Mouse (Mus musculus): ENCODE measurements around the gene Srgap1.

Srgap1 gene

DNA sequence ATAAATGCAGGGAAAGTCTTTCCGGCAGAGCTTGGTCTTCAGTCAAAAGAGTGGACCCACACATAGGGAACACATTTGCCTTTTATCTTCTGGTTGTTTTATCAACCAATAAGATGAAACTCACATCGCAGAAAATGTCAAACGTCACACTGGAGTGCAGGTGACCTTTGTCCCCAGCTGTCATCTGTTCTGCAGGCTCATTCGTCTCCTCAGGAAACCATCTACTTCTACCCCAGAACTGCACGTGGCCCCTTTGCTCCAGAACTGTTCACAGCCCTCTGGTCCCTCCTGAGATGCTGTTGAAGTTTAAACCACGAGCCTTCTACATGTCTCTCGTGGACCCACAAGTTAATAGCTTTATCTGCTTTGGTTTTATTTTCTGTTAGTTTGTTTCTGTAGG is 168.3 kb downstream of the Srgap1 start:
- DNase-seq (ENCODE audit: low spot score): no peak

DNA sequence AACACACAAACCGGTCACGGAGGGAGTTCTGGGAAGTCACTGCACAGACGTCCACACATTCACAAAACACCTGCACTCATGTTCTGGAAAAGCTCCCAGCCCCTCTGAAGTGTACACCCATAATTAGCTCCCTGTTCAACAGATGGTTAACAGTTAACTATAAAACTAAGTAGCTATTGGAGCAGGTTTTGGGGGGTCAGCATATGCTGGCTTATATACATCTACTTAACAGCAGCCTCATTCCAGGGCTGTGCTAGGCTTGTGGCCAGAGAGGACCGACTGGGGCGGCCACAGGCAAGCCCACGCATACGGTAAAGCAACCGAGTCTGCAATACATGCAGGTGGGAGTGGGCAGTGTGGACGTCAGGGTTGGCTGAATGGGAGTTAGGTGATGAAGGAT is 169.2 kb downstream of the Srgap1 start:
- no peak for DNase-seq (ENCODE audit: low spot score)

DNA sequence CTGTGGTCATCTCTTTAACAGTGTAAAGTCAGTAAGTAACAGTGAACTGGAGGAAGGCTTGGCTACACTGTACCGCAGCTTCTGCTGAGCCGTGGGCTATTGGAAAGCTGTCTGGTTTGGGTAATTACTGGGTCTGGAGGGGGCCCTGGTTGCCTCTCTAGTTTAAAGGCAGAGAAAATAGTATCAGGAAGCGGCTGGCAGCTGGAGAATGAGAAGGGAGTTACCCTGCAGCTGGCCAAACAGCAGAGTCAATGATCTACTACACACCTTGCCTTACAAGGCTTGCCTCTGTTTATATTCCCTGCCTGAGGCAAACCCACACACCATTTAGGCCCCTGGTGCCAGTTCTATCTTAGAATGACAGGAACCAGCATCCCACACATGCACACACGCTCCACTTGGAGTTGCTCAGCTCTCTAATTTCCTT is 174.0 kb downstream of the Srgap1 start:
- DNase-seq (ENCODE audit: low spot score): peak; percentile 35

DNA sequence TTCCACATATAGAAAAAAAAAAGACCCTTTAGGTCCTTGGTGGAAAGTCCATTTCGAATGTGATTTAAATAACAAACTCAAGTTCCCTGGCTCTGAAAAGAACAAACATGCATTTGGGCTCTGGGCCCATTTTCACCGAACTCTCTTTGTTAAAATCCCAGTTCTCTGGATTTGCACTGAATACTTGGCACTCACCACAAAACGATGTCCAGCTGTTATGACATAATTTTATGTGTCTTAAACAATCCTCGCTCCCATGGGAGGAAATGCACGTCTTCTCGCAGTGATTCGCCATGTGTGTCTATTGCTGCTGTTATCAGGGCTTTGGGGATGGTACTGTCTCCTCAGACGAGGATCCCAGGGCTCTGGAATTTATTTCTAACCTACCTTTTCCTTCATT is 177.2 kb downstream of the Srgap1 start:
- no peak for DNase-seq (ENCODE audit: low spot score)

DNA sequence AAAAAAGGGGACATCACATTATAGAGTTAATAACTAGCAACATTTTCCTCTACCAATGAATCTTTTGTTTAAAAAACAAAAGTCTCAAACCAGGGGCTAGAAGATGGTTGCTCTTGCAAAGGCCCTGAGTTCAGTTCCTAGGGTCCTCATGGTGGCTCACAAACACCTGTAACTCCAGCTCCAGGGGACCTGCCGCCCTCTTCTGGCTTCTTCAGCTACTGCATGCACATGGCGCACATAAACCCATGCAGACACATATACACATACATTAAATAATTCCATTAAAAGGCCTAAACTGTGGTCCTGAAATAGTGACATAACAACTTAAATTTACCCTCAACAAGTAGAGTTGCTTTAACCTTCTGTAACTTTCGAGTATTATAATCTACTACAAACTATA is 178.9 kb downstream of the Srgap1 start:
- no peak for DNase-seq (ENCODE audit: low spot score)

DNA sequence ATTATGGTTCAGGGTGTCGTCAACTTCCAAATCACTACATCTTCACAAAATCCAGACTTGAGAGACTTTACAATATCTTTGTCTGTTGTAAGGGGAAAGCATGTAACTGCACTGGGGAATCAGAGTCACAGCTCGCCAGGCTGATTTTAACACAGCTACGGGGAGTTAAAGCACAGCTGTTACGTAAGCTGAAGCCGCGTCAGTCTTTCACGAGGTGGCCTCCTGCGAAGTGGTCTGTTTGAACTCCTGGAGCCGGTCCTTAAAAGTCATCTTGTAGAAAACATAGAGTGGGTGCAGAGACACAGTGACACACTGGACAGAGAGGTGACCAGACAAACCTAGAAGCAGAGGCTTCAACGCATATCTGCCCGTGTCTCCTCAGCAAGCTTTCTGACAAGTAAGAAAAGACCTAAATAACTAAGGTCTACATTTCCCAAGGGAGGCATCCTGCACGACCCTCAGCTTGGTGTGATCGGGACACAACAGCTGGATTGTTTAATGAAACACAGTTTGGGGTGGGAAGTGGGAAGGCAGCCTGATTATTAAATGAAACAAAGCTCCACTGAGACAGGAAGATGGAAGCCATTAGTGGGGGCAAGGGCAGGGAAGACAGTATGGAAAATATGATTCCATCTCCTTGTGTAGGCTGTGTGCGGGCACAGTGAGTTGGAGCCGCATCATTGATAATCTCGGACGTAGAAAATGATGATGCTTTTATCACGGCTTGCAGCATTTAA is 181.4 kb downstream of the Srgap1 start:
- DNase-seq (ENCODE audit: low spot score): no peak

DNA sequence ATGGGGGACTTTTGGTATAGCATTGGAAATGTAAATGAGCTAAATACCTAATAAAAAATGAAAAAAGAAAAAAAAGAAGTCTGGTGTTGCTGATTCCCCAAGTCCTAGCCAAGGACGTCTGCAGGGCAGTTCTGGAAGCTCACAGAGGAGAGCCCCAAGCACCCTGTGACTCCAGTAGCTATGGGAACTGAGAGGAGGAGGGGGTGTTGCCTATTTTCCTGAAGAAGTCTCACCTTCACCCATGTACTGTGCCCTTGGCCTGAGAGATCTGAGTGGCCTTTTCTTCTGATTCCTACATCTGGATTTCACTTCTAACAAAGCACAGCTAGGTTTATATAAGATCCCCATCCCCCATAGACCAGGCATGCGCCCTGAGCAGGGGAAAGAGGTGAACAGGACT is 186.2 kb downstream of the Srgap1 start:
- DNase-seq (ENCODE audit: low spot score): no peak

DNA sequence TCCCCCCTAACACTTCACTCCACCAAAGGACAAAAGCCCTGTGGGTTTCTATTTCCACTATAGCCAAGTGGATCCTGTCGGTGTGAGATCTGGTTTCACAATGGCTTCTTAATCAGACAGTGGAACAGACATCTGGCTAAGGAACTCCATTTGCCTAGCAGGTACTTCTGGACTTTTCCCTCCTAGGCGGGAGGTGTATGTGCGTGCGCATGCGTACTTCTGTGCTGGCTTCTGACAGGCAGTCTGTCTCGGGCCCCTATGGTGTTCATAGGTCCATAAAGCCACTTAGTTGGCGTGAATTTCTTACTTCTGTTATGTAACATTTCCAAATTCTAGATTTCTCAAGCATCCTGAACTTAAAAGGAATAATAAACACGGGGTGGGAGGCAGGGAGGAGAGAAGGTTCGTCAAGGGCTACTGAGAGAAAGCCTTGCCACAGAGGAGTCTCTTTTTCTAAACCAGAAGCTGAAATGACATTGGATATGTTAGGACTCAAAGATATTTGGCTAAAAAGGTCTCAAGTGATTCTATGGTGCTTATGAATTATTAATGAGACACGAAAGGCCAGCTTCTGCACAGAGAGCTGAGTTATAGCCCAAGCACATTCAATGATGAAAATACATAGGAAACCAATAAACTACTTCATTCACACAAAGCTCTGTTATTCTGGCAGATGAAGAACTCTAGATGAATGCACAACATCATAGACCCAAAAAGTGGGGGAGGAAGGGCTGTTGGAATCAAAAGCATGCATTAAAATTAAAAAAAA is 187.1 kb downstream of the Srgap1 start:
- DNase-seq (ENCODE audit: low spot score): no peak

DNA sequence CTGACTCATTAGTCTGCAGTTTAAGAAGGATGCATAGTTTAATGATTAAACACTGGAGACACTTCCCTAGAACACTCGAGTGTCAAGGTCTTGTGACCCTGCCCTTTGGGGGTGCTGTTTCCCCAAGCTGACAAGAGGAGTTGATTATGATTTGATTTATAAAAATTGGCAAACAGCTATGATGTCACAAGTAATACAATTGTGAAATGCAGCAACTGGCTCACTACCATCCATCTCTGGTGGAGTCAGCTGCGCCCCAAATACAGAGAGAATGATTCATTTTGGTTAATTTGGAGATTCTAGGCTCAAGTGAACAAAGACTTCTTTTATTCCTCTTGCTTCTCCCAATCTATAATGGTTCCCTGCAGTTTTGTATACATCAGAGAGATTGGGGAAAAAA is 188.2 kb downstream of the Srgap1 start:
- no peak for DNase-seq (ENCODE audit: low spot score)

DNA sequence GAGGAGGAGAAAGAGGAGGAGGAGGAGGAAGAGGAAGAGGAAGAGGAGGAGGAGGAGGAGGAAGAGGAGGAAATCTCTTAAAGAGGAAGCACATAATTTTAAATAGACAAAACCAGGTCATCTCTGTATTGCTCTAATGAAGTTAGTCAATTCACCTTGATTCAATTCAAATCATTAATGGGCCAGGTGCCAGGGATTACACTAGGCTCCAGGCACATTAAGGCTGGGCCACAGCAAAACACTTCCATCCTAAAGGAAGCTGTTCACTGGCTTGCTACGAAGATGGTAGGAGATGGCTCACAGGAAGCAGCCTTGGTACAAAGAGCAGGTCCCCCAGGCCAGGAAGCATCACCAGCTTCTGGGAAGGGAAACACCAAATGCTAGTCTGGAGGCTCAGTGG is 189.0 kb downstream of the Srgap1 start:
- DNase-seq (ENCODE audit: low spot score): no peak

DNA sequence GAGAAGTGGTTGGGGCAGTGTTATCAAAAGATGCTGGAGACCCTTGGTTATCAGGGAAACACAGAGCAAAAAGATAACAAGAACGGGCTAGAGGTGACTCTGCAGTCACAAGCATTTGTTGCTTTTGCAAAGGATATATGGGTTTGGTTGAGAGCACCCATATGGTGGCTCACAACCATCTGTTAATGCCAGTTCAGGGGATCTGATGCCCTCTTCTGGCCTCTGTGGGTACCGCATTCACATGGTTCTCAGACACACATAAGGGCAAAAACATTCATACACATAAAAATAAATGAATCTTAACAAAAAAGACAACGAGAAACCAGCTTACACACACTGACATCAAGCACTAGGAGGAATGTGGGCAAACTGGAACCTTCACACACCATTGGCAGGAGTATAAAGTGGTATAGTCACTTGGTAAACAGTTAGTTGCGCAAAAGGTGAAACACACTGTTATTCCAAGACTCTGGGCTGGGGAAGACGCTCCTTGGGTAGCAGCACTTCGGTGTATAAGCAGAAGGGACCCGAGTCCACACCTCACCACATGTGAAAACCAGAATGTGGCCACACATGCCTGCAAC is 191.2 kb downstream of the Srgap1 start:
- DNase-seq (ENCODE audit: low spot score): no peak

DNA sequence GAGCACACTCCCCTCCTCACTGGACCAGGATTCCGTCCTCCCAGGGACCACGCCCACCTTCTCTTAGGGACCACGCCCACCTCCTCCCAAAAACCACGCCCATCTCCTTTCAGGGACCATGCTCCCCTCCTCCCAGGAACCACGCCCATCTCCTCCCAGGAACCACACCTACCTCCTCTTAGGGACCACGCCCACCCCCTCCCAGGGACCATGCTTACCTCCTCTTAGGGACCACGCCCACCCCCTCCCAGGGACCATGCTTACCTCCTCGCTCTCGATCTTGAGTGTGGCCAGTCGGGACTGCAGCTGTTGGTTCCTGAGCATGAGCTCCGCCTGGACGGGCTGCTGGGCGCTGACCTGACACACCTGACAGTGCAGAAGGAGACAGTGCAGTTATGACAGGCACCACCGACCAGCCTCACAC is 193.7 kb downstream of the Srgap1 start:
- DNase-seq (ENCODE audit: low spot score): no peak

DNA sequence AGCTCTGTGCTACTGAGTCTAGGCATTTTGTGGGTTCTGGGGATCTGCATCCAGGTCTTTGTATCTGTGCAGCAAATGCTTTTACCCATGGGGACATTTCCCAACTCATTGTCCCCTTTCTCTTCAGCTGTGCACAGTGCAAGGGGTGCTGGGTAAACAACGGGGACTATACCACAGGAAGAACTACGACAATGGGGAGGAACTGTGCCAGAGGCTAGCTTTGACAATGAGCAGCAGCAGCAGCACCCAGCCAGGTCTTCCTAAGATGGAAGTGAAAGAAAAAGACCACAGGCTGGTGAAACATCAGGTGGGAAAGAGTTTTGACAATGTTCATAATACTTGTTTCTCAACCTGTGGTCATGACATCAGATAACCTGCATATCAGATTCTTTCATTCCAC is 197.6 kb downstream of the Srgap1 start:
- DNase-seq (ENCODE audit: low spot score): no peak

DNA sequence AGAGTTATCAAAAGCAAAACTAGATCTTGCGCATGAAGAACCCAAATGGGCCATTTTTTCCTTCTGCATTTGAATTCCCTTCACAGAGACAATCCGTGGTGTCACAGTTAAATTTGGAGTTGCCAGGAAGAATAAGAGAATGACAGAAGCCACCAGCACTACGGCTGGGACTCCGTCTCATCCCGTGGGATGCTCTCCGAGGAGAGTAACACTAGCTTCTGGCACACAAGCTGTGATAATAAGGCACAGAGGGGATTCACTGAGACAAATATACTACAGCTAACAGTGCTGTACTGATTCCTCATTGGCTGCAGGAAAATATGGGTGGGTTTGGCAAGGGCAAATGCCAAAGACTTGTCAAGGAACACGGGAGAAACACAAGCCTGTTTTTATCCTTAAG is 201.4 kb downstream of the Srgap1 start:
- DNase-seq (ENCODE audit: low spot score): no peak

DNA sequence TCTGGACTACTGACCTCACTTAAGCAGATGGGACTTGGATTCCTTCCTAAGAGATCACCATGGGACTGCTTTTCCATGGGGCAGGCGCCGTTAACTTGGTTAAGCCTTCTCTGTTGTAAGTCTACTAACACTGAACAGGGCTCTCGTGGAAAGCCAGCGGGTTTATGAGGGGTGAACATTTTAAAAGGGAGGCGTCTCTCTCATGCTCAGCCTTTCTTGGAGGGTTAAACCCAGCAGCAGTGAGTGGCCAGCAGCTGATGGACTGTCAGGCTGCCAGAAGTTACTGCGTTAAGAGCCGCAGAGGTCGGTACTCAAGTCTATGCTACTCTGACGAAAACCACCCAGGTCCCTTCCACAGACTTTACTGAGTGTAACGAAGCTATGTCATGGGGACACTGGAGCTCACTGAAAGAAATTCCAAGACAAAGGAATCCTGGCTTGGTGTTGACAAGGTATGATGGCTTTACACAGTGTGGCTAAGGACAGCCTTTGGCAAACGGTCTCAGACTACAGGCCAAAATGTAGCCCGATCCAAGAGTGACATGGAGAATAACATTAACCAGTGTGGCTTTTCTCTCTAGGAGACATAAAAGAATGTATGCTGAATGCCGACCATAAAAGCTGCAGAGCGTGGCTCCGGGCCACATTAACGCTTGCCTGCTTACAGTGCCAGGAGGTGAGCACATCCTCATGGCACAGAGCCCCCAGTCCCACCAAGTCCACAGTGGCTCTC is 209.8 kb downstream of the Srgap1 start:
- no peak for DNase-seq (ENCODE audit: low spot score)

DNA sequence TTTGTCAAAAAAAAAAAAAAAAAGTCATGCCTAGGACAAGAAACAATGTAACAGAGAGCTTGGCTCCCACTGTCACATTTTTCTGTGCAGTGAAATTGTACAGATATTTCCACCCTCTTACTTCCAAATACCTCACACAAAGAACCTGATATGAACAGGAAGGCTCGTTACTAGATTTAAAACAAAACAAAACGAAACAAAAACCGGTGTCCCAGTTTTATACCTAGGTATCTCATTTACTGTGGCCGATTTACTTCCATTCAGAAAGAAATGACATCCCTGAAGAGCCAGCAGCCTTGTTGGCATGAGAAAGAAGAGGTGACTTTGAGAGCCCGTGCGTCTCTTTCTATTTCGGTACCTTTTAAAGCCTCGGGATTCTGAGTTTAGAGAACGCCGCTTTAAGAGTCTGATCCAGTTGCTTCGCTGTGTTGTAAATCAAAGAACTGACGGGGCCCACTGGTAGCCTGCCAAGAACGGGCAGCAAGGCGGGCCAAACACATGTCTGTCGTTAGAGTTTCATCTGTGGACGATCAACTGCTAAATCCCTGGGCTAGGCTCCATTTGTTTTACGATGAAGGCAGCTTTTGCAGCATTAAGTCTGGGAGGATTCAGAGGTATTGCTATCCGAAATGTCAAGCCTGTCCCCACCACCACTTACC is 210.5 kb downstream of the Srgap1 start:
- DNase-seq (ENCODE audit: low spot score): no peak

DNA sequence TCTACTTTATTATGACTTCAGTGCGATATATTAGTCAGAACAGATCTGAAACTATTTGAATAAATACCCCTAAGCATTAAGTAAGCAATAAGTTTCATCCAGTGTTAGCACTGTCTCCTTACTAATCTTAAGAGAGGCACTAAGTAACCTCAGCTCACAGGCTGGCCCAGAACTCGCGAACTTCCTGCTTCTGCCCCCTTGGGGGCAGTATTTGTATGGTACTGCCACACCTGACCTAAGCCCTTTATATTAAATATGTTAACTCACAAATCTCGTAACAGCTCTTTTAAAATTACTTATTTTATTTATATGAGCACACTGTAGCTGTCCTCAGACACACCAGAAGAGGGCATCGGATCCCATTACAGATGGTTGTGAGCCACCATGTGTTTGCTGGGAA is 213.7 kb downstream of the Srgap1 start:
- DNase-seq (ENCODE audit: low spot score): no peak

DNA sequence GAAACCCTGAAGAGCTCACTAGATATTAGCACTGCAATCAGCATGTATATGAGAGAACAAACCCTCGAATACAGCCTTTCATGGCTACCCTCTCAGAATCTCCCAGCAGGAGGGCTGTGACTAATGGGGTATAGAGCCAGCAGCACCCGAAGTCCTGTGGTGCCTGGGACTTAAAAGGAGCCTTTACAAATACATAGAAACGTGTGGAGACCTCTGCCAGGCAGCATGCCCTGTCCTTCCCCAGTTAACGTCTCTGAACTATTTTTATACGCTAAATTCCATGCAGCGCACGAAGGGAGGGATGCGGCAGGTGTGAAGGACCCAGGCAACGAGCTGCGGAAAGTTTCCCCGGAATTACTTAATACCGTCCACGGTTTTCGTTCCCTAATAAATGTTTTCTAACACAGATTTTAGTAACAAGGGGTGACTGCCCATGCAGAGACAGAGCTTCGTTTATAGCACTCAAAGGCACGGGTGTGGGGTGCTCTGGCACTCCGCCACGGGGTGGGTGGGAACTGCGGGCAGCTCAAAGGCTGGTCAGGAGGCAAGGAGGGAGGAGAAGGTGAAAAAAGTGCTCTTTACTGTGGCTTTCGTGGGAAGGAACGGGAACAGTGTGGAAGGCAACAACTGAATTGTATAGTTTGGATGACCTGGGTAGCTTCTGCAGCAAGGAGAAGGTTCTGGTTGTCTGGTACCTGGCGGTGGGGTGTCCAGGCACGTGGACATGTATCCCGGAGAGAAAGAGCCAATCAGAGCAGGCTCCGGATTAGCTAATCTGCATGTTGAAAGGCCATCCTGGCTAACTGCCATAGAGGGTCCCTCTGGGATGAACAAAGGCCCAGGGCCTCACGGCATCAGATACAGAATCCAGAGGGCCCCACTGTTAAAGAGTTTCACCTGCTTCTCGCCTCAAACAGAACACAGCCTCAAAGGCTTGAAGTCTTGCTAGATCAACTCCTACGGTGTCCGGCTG is 216.5 kb downstream of the Srgap1 start:
- DNase-seq (ENCODE audit: low spot score): no peak

DNA sequence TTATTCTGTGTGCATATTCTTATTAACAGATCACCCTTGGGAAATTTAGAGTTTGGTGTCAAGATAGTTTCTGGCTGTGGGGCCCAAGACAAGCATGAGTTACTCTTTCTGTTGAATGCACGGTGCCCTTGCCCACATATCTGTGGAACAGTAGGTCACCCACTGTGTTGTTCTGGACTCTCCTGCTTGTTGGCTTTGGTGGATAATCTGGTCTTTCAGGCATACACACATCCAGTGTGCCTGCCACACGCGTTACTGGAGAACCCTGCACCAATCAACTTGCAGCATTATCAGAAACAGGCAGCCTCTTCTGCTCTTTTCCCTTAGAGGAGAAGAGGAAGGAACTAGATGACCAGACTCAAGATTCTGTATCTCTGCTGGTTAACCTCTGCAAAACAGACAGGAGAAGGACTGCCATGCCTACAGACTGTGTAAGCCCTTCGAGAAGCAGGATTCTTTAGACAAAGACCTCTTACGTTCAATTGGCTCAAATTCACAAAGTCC is 217.3 kb downstream of the Srgap1 start:
- DNase-seq (ENCODE audit: low spot score): no peak

DNA sequence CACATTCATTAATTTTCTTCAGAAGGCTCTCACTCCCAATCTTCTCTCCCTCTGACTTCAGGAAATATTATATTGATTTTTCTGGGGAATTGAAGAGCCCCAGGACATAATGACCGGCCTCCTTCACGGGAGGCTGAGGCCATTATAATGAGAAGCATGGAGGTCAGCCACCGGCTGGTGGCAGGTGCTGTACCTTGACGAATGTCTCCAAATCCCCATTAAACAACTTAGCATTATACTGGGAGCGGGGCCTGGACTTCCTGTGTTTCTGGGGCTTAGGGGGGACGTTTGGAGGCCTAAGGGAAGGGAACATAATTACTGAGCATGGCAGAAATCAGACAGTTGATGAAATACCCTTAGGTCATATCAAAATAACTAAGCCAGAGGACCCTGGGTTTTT is 218.1 kb downstream of the Srgap1 start:
- DNase-seq (ENCODE audit: low spot score): no peak

DNA sequence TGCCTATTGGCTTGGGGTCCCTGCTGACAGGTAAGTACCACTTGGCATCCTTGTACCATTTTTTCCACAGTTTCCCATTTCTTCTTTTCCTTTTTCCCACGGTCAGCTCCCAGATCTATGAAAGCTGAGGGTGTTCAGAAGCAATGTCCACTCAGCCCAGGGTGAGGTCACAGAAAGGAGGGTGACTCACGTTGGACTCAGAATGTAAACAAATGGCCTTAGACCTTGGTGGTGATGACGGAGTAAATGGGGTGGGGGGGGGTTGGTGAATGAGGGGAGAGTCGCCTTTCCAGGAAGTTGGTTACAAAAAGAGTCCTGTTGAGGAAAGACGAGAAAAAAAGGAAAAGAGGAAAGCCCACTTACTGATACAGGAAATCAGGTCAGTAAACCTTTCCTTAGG is 224.4 kb downstream of the Srgap1 start:
- no peak for DNase-seq (ENCODE audit: low spot score)

Data from yolk sac, embryonic 10.5 days (tissue).